8 mouse cellular contexts compared by ENCODE assay signal in genomic region chr2:11059731-11060425, GRCm38 (mm10).
DNase-seq lines count a peak whose midpoint lies in the region; ATAC-seq and TF ChIP-seq lines count a peak whose summit lies in the region.

No protein-coding gene starts in this region.

- H3K9ac ChIP-seq in neural tube, embryonic 13.5 days: 0 out of 2 replicates have a peak overlapping the region, but pooled peaks have one; percentile 1

- H3K9me3 ChIP-seq in limb, embryonic 10.5 days (replicated peaks): no peaks in the 10 kb centered on the region
- no peaks in the 10 kb centered on the region for H3K9me3 ChIP-seq in neural tube, embryonic 13.5 days

- 26% methylated on average over 9 of the region's 9 CpGs for WGBS in limb, embryonic 10.5 days
- WGBS in neural tube, embryonic 13.5 days: 14% methylated on average over 9 of the region's 9 CpGs

- peak; percentile 73 for DNase-seq in CD4-positive, CD25-positive, alpha-beta regulatory T cell, adult 2 months (ENCODE audit: low read depth, low spot score)
- DNase-seq in Patski (ENCODE audit: low read depth, low spot score): peak; percentile 6
- peak; percentile 39 to 69 for DNase-seq in cerebellum, postnatal 25 days
- peak; percentile 13 to 73 for DNase-seq in frontal cortex, postnatal 14 days (ENCODE audit: low spot score in 2 of 2)
- DNase-seq in kidney, adult 8-10 months: peak; percentile 26 to 55
- peak; percentile 45 for DNase-seq in limb, embryonic 10.5 days (ENCODE audit: low spot score)
- DNase-seq in thymus, postnatal 36 days: peak; percentile 27 to 42

- no peak overlapping the region for H3K4me2 ChIP-seq in neural tube, embryonic 13.5 days

- CTCF ChIA-PET in Patski (lab: Charles Lee): no interaction called here

- TF ChIP-seq CTCF in Patski (IDR thresholded peaks at IDR 0.05): peak; percentile 90

- H3K27me3 ChIP-seq in Patski: no peaks in the 10 kb centered on the region
- H3K27me3 ChIP-seq in limb, embryonic 10.5 days (ENCODE audit: low read depth, poor library complexity, severe bottlenecking): no peaks in the 10 kb centered on the region
- H3K27me3 ChIP-seq in neural tube, embryonic 13.5 days: no peaks in the 10 kb centered on the region

- H3K27ac ChIP-seq in limb, embryonic 10.5 days: no peak overlapping the region
- peak overlapping the region; percentile 23; the same call in 1 of the 2 replicates for H3K27ac ChIP-seq in neural tube, embryonic 13.5 days (replicated peaks)

- no peaks in the 10 kb centered on the region for H3K36me3 ChIP-seq in limb, embryonic 10.5 days
- H3K36me3 ChIP-seq in neural tube, embryonic 13.5 days: no peaks in the 10 kb centered on the region

- POLR2A ChIA-PET in Patski (lab: Charles Lee): no interaction called here

- ATAC-seq in Patski: peak; percentile 73
- peak; percentile 94 for ATAC-seq in neural tube, embryonic 13.5 days (ENCODE audit: low read depth)

- in situ Hi-C loops in Patski (cut with MboI; ENCODE audit: low pct_unique_long_range_greater_than_20kb): loop anchor here (5.0 to 25.0 kb wide), 2 partner anchors 273 to 698 kb away; partner anchors contain the start of gene Sfmbt2

- no peaks in the 10 kb centered on the region for H3K4me1 ChIP-seq in limb, embryonic 10.5 days
- H3K4me1 ChIP-seq in neural tube, embryonic 13.5 days (replicated peaks): no peaks in the 10 kb centered on the region

- H3K4me3 ChIP-seq in limb, embryonic 10.5 days: no peak overlapping the region
- no peak overlapping the region for H3K4me3 ChIP-seq in neural tube, embryonic 13.5 days

Comparison
In these comparisons a context has a peak if more than half of its experiments do, and no peak if none do; other contexts are left out.
1. DNase-seq: peak in every context shown above with its lines; median percentile 73 in CD4-positive, CD25-positive, alpha-beta regulatory T cell, adult 2 months; 54 in cerebellum, postnatal 25 days; 45 in limb, embryonic 10.5 days; 43 in frontal cortex, postnatal 14 days; 40 in kidney, adult 8-10 months; 34 in thymus, postnatal 36 days; 6 in Patski.